Mouse (Mus musculus) megakaryocyte, embryonic 14.5 days (primary cell): ENCODE results near the gene Vps45. TPM values are rescaled to one million over a fixed set of nuclear protein-coding genes. Genes with fewer than 3 reads are reported as not detected.
"Not testable (repeated sequence)": the region's sequence is repeated elsewhere in the genome, so short reads cannot be mapped to it uniquely, and the experiment has no call there.

ENCODE experiments used
- H3K27me3 ChIP-seq: replicated peaks from 2 replicates; pipeline ENCODE3; 2012; ENCODE audit warnings: inconsistent platforms
- H3K36me3 ChIP-seq: replicated peaks from 2 replicates; pipeline ENCODE3; 2012; ENCODE audit warnings: low read length, inconsistent platforms, mixed read lengths
- H3K4me1 ChIP-seq: 2 replicates; pipeline ENCODE4 v1.6.1; 2012; ENCODE audit warnings: inconsistent platforms
- H3K4me3 ChIP-seq: replicated peaks from 2 replicates; pipeline ENCODE3; 2012; ENCODE audit warnings: moderate library complexity, mild to moderate bottlenecking, inconsistent platforms
- H3K9me3 ChIP-seq: 2 replicates; pipeline ENCODE4 v1.6.1; 2012; ENCODE audit warnings: inconsistent platforms
- FLI1 ChIP-seq: IDR thresholded peaks from 2 replicates; pipeline ENCODE4 v1.6.1; 2012; ENCODE audit warnings: low read length, inconsistent platforms, mixed read lengths
- GATA1 ChIP-seq: IDR thresholded peaks from 3 replicates; pipeline ENCODE4 v1.6.1; 2012; ENCODE audit warnings: mixed read lengths, low read length, inconsistent platforms, borderline replicate concordance
- polyA plus RNA-seq: library from polyadenylated mRNA; stranded (reverse); fragments of >175 nt; gene quantifications from 2 replicates; pipeline ENCODE4 v1.2.3, GENCODE M21; 2012; ENCODE audit warnings: low replicate concordance; ENCODE audit not compliant: insufficient read depth

Gene Vps45
- polyA plus RNA-seq, 1 experiment: 19.4 TPM

GRCm38 (mm10) chr3:95985209-95986000, 72.9 kb downstream of the Vps45 start:
- Histone ChIP-seq H3K4me3 (peak overlapping the region; percentile 87), H3K4me1 (peaks cover 71% of the 10 kb centered on the region), H3K36me3 (peaks cover 31% of the 10 kb centered on the region), H3K9me3 (peaks cover 5% of the 10 kb centered on the region), H3K27me3 (no peaks in the 10 kb centered on the region)
- TF ChIP-seq FLI1: no peak
- TF ChIP-seq GATA1: no peak

GRCm38 (mm10) chr3:95982129-95982528, 76.1 kb downstream of the Vps45 start:
- Histone ChIP-seq H3K9me3 (peaks cover 5% of the 10 kb centered on the region), H3K27me3 (peaks cover 2% of the 10 kb centered on the region)

DNA sequence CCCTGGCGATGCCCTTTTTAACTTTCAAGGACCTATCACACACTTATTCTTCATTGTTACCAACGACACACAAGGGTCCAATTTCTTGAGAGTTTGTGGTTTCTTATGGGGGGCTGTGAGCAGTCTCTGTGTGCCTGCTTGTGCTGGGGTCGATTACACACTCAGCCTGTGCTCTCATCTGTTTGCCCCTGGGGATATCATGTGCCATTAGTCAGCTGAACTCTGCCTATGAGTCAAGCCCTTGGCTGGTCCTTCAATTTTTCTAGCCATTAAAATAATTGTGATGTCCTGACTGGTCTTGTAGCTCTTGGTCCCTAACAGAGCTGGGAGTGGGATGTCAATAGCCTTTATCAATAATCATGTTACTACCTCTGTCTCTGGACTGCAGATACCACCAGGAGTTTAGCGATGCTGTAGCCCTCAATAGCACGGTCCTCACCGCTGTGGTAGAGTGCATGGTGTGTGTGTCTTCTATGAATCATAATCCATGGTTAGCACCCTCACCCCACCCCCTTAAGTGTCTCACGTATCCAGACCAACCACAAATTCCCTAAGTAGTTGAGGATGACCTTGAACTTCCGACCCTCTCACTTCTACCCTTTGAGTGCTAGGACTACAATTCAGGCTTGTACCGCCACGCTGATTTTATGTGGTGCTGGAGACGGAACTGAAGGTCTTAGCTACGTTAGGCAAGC, 77.8 kb downstream of the Vps45 start:
- peaks cover 55% of the 10 kb centered on the region for H3K4me1 ChIP-seq
- peaks cover 5% of the 10 kb centered on the region for H3K9me3 ChIP-seq
- H3K4me3 ChIP-seq: no peak overlapping the region
- no peak for TF ChIP-seq GATA1
- no peak for TF ChIP-seq FLI1
- H3K36me3 ChIP-seq: peaks cover 3% of the 10 kb centered on the region
- H3K27me3 ChIP-seq: peaks cover 2% of the 10 kb centered on the region

More at GRCm38 (mm10) chr3:95982129-95982528, 76.1 kb downstream of the Vps45 start:
- TF ChIP-seq GATA1 (no peak), FLI1 (no peak)
- Histone ChIP-seq H3K4me1 (peaks cover 62% of the 10 kb centered on the region), H3K4me3 (no peak overlapping the region), H3K36me3 (peaks cover 3% of the 10 kb centered on the region)

GRCm38 (mm10) chr3:95978265-95978664, 80.0 kb downstream of the Vps45 start:
- Histone ChIP-seq H3K4me1 (peaks cover 58% of the 10 kb centered on the region), H3K36me3 (no peaks in the 10 kb centered on the region), H3K9me3 (no peaks in the 10 kb centered on the region), H3K4me3 (no peak overlapping the region), H3K27me3 (peaks cover 12% of the 10 kb centered on the region)
- TF ChIP-seq FLI1 (no peak), GATA1 (no peak)

DNA sequence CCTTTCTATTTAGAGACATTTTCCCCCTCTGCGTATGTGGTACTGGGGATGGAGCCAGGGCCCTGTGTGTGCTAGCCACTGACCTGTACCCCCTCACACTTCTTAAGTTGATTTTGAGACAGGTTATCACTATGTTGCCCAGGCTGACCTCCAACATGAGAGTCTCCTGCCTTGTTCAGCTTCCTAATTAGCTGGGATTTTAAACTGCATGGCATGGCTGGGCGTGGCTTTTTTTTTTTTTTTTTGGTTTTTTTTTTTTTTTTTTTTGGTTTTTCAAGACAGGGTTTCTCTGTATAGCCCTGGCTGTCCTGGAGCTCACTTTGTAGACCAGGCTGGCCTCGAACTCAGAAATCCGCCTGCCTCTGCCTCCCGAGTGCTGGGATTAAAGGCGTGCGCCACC, 80.7 kb downstream of the Vps45 start:
- H3K36me3 ChIP-seq, H3K4me3 ChIP-seq, H3K9me3 ChIP-seq: not testable (repeated sequence)
- peaks cover 65% of the 10 kb centered on the region for H3K4me1 ChIP-seq
- H3K27me3 ChIP-seq: peaks cover 14% of the 10 kb centered on the region

DNA sequence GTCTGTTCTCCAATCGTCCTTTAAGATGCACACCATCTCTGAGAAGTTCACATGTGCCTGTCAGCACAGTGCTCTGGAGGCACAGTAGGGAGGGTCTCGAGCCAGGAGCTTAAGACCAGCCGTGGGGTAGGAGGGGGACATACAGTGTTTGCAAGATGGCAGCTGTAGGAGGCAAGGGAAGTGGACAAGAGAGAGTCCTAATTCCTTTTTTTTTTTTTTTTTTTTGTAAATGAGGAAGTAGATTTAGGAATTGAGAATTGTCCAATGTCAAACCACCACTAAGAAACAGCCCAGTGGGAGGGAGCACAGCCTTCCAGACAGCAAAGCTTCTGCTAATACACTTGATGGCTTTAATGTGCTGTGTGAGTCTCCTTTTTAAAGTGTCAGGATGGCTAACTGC, 81.2 kb downstream of the Vps45 start:
- TF ChIP-seq FLI1 (no peak), GATA1 (no peak)
- no peaks in the 10 kb centered on the region for H3K9me3 ChIP-seq
- peaks cover 65% of the 10 kb centered on the region for H3K4me1 ChIP-seq
- peaks cover 14% of the 10 kb centered on the region for H3K27me3 ChIP-seq
- no peaks in the 10 kb centered on the region for H3K36me3 ChIP-seq
- H3K4me3 ChIP-seq: no peak overlapping the region

GRCm38 (mm10) chr3:95972873-95973634, 85.2 kb downstream of the Vps45 start:
- TF ChIP-seq FLI1 (no peak), GATA1 (no peak)
- H3K36me3 ChIP-seq: no peaks in the 10 kb centered on the region
- no peaks in the 10 kb centered on the region for H3K9me3 ChIP-seq
- H3K4me3 ChIP-seq: peak overlapping the region; percentile 87
- peaks cover 11% of the 10 kb centered on the region for H3K27me3 ChIP-seq
- peaks cover 54% of the 10 kb centered on the region for H3K4me1 ChIP-seq

DNA sequence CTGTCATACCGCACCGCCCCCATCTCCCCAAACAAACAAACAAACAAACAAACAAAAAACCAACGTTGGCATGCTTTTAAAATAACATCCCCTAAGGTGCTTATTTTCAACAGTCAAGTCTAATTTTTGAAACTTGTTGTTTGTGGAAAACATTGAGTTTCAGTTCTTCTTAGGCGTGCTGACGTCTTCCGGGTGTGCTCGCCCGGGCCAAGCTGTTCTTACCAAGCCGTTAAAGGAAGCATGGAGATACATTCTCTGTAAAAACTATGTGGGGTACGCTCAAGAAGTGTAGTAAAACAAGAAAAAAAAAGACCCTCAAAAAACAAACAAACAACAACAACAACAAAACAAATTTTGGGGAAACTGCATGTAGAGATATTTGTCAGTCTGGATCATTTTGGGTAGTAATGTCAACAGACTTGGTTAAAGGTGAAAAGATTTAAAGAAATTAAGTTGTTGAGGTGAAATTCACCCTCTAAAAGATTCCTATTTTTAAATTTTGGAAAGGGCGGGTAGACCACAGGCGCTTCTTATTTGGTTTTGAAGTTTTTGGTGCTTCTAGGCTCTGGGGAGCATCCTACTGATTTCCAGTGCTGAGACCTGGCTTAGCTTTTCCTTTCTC, 85.9 kb downstream of the Vps45 start:
- H3K27me3 ChIP-seq: peaks cover 11% of the 10 kb centered on the region
- H3K36me3 ChIP-seq: no peaks in the 10 kb centered on the region
- TF ChIP-seq FLI1 (no peak), GATA1 (no peak)
- no peaks in the 10 kb centered on the region for H3K9me3 ChIP-seq
- peaks cover 50% of the 10 kb centered on the region for H3K4me1 ChIP-seq
- H3K4me3 ChIP-seq: peak overlapping the region; percentile 87

DNA sequence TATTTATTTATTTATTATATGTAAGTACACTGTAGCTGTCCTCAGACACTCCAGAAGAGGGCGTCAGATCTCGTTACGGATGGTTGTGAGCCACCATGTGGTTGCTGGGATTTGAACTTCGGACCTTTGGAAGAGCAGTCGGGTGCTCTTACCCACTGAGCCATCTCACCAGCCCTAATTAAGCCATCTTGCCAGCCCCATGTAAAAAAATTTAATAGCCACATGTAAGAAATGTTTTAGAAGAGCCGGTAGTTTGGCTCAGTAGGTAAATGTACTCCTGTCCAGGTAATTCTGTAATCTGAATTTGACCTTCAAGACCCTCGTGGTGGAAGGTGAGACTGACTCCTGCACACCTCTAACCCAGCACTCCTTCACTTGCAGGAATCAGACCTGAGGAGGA, 87.6 kb downstream of the Vps45 start:
- H3K4me3 ChIP-seq, H3K9me3 ChIP-seq, H3K36me3 ChIP-seq: not testable (repeated sequence)
- Histone ChIP-seq H3K27me3 (peaks cover 11% of the 10 kb centered on the region), H3K4me1 (peaks cover 47% of the 10 kb centered on the region)
